Mouse (Mus musculus) midbrain, embryonic 13.5 days (tissue): ENCODE measurements around the gene Hdac9. TPM values are rescaled to one million over a fixed set of nuclear protein-coding genes. Genes with fewer than 3 reads are reported as not detected.

Experiments
- ATAC-seq: fragments of 200-750 bp; cut with Nextera tagmentation; 2 replicates; pipeline ENCODE4 v1.8.0; 2017; ENCODE audit warnings: mild to moderate bottlenecking, moderate TSS enrichment, moderate library complexity
- H3K27ac ChIP-seq: fragments of 300-500 bp; sonication (generic); 2 replicates; pipeline ENCODE4 v1.5.1; 2015; ENCODE audit warnings: inconsistent platforms, mild to moderate bottlenecking, moderate library complexity
- H3K27me3 ChIP-seq: fragments of 300-500 bp; sonication (generic); 2 replicates; pipeline ENCODE4 v1.6.1; 2015; ENCODE audit warnings: mild to moderate bottlenecking, inconsistent platforms
- H3K36me3 ChIP-seq: fragments of 300-500 bp; sonication (generic); 2 replicates; pipeline ENCODE4 v1.6.1; 2015; ENCODE audit warnings: mild to moderate bottlenecking, inconsistent platforms
- H3K4me1 ChIP-seq: fragments of 300-500 bp; sonication (generic); replicated peaks from 2 replicates; pipeline ENCODE4 v1.6.1; 2015; ENCODE audit warnings: inconsistent platforms
- H3K4me2 ChIP-seq: fragments of 300-500 bp; sonication (generic); replicated peaks from 2 replicates; pipeline ENCODE4 v1.6.1; 2015; ENCODE audit warnings: moderate library complexity, mild to moderate bottlenecking, inconsistent platforms
- H3K4me3 ChIP-seq: fragments of 300-500 bp; sonication (generic); replicated peaks from 2 replicates; pipeline ENCODE4 v1.5.1; 2015; ENCODE audit warnings: mild to moderate bottlenecking, inconsistent platforms
- H3K9ac ChIP-seq: fragments of 300-500 bp; sonication (generic); replicated peaks from 2 replicates; pipeline ENCODE4 v1.6.1; 2015; ENCODE audit warnings: mild to moderate bottlenecking, inconsistent platforms
- H3K9me3 ChIP-seq: fragments of 300-500 bp; sonication (generic); 2 replicates; pipeline ENCODE4 v1.6.1; 2016; ENCODE audit warnings: mild to moderate bottlenecking, inconsistent platforms
- WGBS: fragments of 180-500 bp; shearing (Covaris S2); methylation state at CpG from one replicate; pipeline ENCODE4 v1.1.7; 2015; 5-methylcytosine and 5-hydroxymethylcytosine counted together
- polyA plus RNA-seq: library from polyadenylated mRNA; unstranded; fragments of >200 nt; fragmentation: Nextera tagmentation; extraction: Ambion mirVana; gene quantifications from 2 replicates; pipeline ENCODE4 v1.2.1, GENCODE M21; 2015

The Hdac9 gene
- polyA plus RNA-seq, 1 experiment from 2014 or later = 11.9 TPM

- no peak overlapping the region for H3K4me2 ChIP-seq
- no peak overlapping the region for H3K4me3 ChIP-seq
- H3K9ac ChIP-seq = no peak overlapping the region
- peaks cover 15% of the 10 kb centered on the region; the same call in 1 of the 2 replicates for H3K27me3 ChIP-seq
- no peaks in the 10 kb centered on the region for H3K9me3 ChIP-seq
- H3K36me3 ChIP-seq = no peaks in the 10 kb centered on the region
- ATAC-seq = no peak
- 87% methylated on average over 4 of the region's 4 CpGs for WGBS
- H3K4me1 ChIP-seq = peaks cover 9% of the 10 kb centered on the region
- no peak overlapping the region for H3K27ac ChIP-seq
Observed at GRCm38 (mm10) chr12:34841196-34841595, 75.7 kb downstream of the Hdac9 start.

- Histone ChIP-seq H3K36me3 (no peaks in the 10 kb centered on the region), H3K9ac (no peak overlapping the region), H3K27me3 (peaks cover 31% of the 10 kb centered on the region), H3K4me3 (no peak overlapping the region), H3K4me2 (no peak overlapping the region), H3K27ac (no peak overlapping the region), H3K4me1 (peaks cover 9% of the 10 kb centered on the region), H3K9me3 (no peaks in the 10 kb centered on the region)
- ATAC-seq = peak; percentile 58; the same call in 1 of the 2 replicates
- 22% methylated on average over 5 of the region's 5 CpGs for WGBS
Observed at GRCm38 (mm10) chr12:34837318-34837717, 79.6 kb downstream of the Hdac9 start.

GRCm38 (mm10) chr12:34836864-34837263 is 80.0 kb downstream of the Hdac9 start:
- H3K27ac ChIP-seq = no peak overlapping the region
- 33% methylated on average over 1 of the region's 1 CpGs for WGBS
- no peak overlapping the region for H3K4me2 ChIP-seq
- no peaks in the 10 kb centered on the region for H3K36me3 ChIP-seq
- ATAC-seq = peak; percentile 37; the same call in 1 of the 2 replicates
- H3K27me3 ChIP-seq = peaks cover 31% of the 10 kb centered on the region
- no peak overlapping the region for H3K4me3 ChIP-seq
- no peak overlapping the region for H3K9ac ChIP-seq
- no peaks in the 10 kb centered on the region for H3K9me3 ChIP-seq
- H3K4me1 ChIP-seq = peaks cover 9% of the 10 kb centered on the region

- Histone ChIP-seq H3K4me2 (no peak overlapping the region), H3K4me3 (no peak overlapping the region), H3K27ac (no peak overlapping the region), H3K9ac (no peak overlapping the region), H3K9me3 (no peaks in the 10 kb centered on the region), H3K4me1 (peaks cover 9% of the 10 kb centered on the region), H3K36me3 (no peaks in the 10 kb centered on the region), H3K27me3 (peaks cover 31% of the 10 kb centered on the region)
- 93% methylated on average over 1 of the region's 1 CpGs for WGBS
- no peak for ATAC-seq
Observed at GRCm38 (mm10) chr12:34836085-34836484, 80.8 kb downstream of the Hdac9 start.

GRCm38 (mm10) chr12:34835493-34835892 is 81.4 kb downstream of the Hdac9 start:
- Histone ChIP-seq H3K4me1 (peaks cover 9% of the 10 kb centered on the region), H3K4me3 (no peak overlapping the region), H3K4me2 (no peak overlapping the region), H3K27ac (no peak overlapping the region), H3K27me3 (peaks cover 31% of the 10 kb centered on the region), H3K36me3 (no peaks in the 10 kb centered on the region), H3K9me3 (no peaks in the 10 kb centered on the region), H3K9ac (no peak overlapping the region)
- 92% methylated on average over 3 of the region's 3 CpGs for WGBS
- ATAC-seq = no peak

GRCm38 (mm10) chr12:34828684-34829083 is 88.2 kb downstream of the Hdac9 start:
- H3K36me3 ChIP-seq = no peaks in the 10 kb centered on the region
- no peak overlapping the region for H3K4me3 ChIP-seq
- no peaks in the 10 kb centered on the region; the same call in 1 of the 2 replicates for H3K27me3 ChIP-seq
- ATAC-seq = no peak
- no peak overlapping the region for H3K9ac ChIP-seq
- WGBS = 52% methylated on average over 3 of the region's 3 CpGs
- H3K27ac ChIP-seq = no peak overlapping the region
- H3K9me3 ChIP-seq = no peaks in the 10 kb centered on the region
- H3K4me2 ChIP-seq = no peak overlapping the region
- no peaks in the 10 kb centered on the region for H3K4me1 ChIP-seq

- ATAC-seq = no peak
- H3K9me3 ChIP-seq = no peaks in the 10 kb centered on the region
Observed at GRCm38 (mm10) chr12:34826931-34827330, 90.0 kb downstream of the Hdac9 start.

GRCm38 (mm10) chr12:34820229-34820628 is 96.7 kb downstream of the Hdac9 start:
- Histone ChIP-seq H3K4me2 (no peak overlapping the region), H3K9ac (no peak overlapping the region), H3K4me1 (no peaks in the 10 kb centered on the region), H3K4me3 (no peak overlapping the region), H3K27me3 (no peaks in the 10 kb centered on the region), H3K36me3 (no peaks in the 10 kb centered on the region), H3K27ac (no peak overlapping the region), H3K9me3 (no peaks in the 10 kb centered on the region)
- no peak for ATAC-seq
- WGBS = 78% methylated on average over 6 of the region's 6 CpGs

More at GRCm38 (mm10) chr12:34826931-34827330, 90.0 kb downstream of the Hdac9 start:
- no peak overlapping the region for H3K4me3 ChIP-seq
- no peak overlapping the region for H3K4me2 ChIP-seq
- 92% methylated on average over 4 of the region's 4 CpGs for WGBS
- no peaks in the 10 kb centered on the region for H3K36me3 ChIP-seq
- H3K4me1 ChIP-seq = no peaks in the 10 kb centered on the region
- no peak overlapping the region for H3K27ac ChIP-seq
- no peaks in the 10 kb centered on the region for H3K27me3 ChIP-seq
- H3K9ac ChIP-seq = no peak overlapping the region

- Histone ChIP-seq H3K4me1 (no peaks in the 10 kb centered on the region), H3K4me3 (no peak overlapping the region), H3K36me3 (no peaks in the 10 kb centered on the region), H3K27me3 (no peaks in the 10 kb centered on the region), H3K4me2 (no peak overlapping the region), H3K9me3 (no peaks in the 10 kb centered on the region), H3K9ac (no peak overlapping the region), H3K27ac (no peak overlapping the region)
- 66% methylated on average over 10 of the region's 10 CpGs for WGBS
- ATAC-seq = no peak
Observed at GRCm38 (mm10) chr12:34811673-34812613, 105.0 kb downstream of the Hdac9 start.

GRCm38 (mm10) chr12:34810221-34810620 is 106.7 kb downstream of the Hdac9 start:
- no peaks in the 10 kb centered on the region for H3K36me3 ChIP-seq
- H3K27me3 ChIP-seq = no peaks in the 10 kb centered on the region
- 92% methylated on average over 2 of the region's 2 CpGs for WGBS
- no peak overlapping the region for H3K4me3 ChIP-seq
- no peak overlapping the region for H3K4me2 ChIP-seq
- no peaks in the 10 kb centered on the region for H3K9me3 ChIP-seq
- no peak for ATAC-seq
- H3K9ac ChIP-seq = no peak overlapping the region
- H3K4me1 ChIP-seq = no peaks in the 10 kb centered on the region
- H3K27ac ChIP-seq = no peak overlapping the region

GRCm38 (mm10) chr12:34808180-34808579 is 108.7 kb downstream of the Hdac9 start:
- Histone ChIP-seq H3K27me3 (no peaks in the 10 kb centered on the region), H3K27ac (no peak overlapping the region), H3K9me3 (no peaks in the 10 kb centered on the region), H3K36me3 (no peaks in the 10 kb centered on the region), H3K9ac (no peak overlapping the region), H3K4me2 (no peak overlapping the region), H3K4me1 (no peaks in the 10 kb centered on the region), H3K4me3 (no peak overlapping the region)
- WGBS = 88% methylated on average over 1 of the region's 1 CpGs
- no peak for ATAC-seq

- H3K27me3 ChIP-seq = no peaks in the 10 kb centered on the region
- H3K9me3 ChIP-seq = no peaks in the 10 kb centered on the region
- H3K36me3 ChIP-seq = no peaks in the 10 kb centered on the region
- H3K4me1 ChIP-seq = no peaks in the 10 kb centered on the region
- no peak overlapping the region for H3K27ac ChIP-seq
- no peak overlapping the region for H3K4me3 ChIP-seq
- no peak for ATAC-seq
- H3K9ac ChIP-seq = no peak overlapping the region
- H3K4me2 ChIP-seq = no peak overlapping the region
Observed at GRCm38 (mm10) chr12:34806528-34806927, 110.4 kb downstream of the Hdac9 start.
